Mouse (Mus musculus): ENCODE measurements at regions not wholly inside any gene's neighbourhood (a gene's known extent, or its start where the extent isn't known, plus 50 kb on each side); places are given as distances from the start of the nearest gene placed in this dataset.

- Histone ChIP-seq H3K9ac (no peak overlapping the region), H3K36me3 (no peaks in the 10 kb centered on the region), H3K4me2 (no peak overlapping the region), H3K4me1 (no peaks in the 10 kb centered on the region), H3K27me3 (replicated peaks) (no peaks in the 10 kb centered on the region), H3K9me3 (no peaks in the 10 kb centered on the region), H3K27ac (replicated peaks) (no peak overlapping the region), H3K4me3 (no peak overlapping the region)
- WGBS = 49% methylated on average over 2 of the region's 2 CpGs
- no peak for ATAC-seq (ENCODE audit: extremely low read depth, insufficient number of reproducible peaks, low FRiP score, low TSS enrichment)
Measured at GRCm38 (mm10) chr11:18278585-18279136, 325.0 kb upstream of the Etaa1 start.

- no peak for ATAC-seq (ENCODE audit: extremely low read depth, insufficient number of reproducible peaks, low FRiP score, low TSS enrichment)
- WGBS = 67% methylated on average over 1 of the region's 1 CpGs
- no peak overlapping the region for H3K9ac ChIP-seq
Measured at GRCm38 (mm10) chr11:18272392-18272791, 318.7 kb upstream of the Etaa1 start.

DNA sequence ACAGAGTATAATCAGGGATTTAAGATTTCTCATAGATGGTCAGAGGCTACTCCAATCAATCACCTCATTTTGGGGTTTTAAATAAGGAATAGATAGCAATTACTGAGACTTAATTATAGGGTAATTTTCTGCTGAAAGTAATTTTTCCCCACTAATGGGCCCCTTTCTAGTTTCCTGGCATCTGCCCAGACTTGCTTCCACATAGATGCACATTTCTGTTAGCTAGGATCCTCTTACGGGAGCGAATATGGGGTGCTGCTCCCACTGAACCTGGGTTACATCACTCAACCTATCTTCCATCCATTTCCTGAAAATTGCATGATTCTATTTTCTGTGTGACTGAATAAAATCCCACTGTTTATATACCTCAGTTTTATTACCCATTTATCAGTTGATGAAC, 312.5 kb upstream of the Etaa1 start:
- WGBS = 83% methylated on average over 2 of the region's 2 CpGs
- Histone ChIP-seq H3K36me3 (no peaks in the 10 kb centered on the region), H3K9ac (no peak overlapping the region), H3K4me3 (no peak overlapping the region), H3K27ac (replicated peaks) (no peak overlapping the region), H3K9me3 (no peaks in the 10 kb centered on the region), H3K4me1 (no peaks in the 10 kb centered on the region), H3K27me3 (replicated peaks) (no peaks in the 10 kb centered on the region), H3K4me2 (no peak overlapping the region)
- ATAC-seq (ENCODE audit: extremely low read depth, insufficient number of reproducible peaks, low FRiP score, low TSS enrichment) = no peak

More at GRCm38 (mm10) chr11:18272392-18272791, 318.7 kb upstream of the Etaa1 start:
- no peak overlapping the region for H3K4me3 ChIP-seq
- H3K27ac ChIP-seq (replicated peaks) = no peak overlapping the region
- H3K4me1 ChIP-seq = no peaks in the 10 kb centered on the region
- no peaks in the 10 kb centered on the region for H3K36me3 ChIP-seq
- H3K9me3 ChIP-seq = no peaks in the 10 kb centered on the region
- no peak overlapping the region for H3K4me2 ChIP-seq
- no peaks in the 10 kb centered on the region for H3K27me3 ChIP-seq (replicated peaks)

DNA sequence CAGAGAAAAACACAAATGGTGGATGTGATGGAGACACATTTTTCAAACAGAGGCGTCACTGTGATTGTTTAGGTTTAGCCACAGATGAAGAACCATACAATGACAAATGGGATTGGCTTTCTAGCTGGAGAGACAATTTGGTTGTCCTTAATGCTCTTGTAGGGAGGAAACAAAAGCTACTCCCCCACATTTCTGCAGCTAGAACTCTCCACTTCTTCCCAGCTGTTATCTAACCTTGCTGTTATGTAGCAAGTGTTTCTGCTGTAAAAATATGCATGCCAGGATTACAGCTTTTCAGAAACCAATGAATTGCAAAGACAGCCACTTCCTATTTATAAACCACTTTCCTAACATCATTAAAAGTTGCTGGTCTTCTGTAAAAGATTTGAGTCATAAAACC, 309.2 kb upstream of the Etaa1 start:
- ATAC-seq (ENCODE audit: extremely low read depth, insufficient number of reproducible peaks, low FRiP score, low TSS enrichment) = no peak
- no peaks in the 10 kb centered on the region for H3K9me3 ChIP-seq
- 51% methylated on average over 1 of the region's 1 CpGs for WGBS
- no peak overlapping the region for H3K27ac ChIP-seq (replicated peaks)
- no peaks in the 10 kb centered on the region for H3K36me3 ChIP-seq
- H3K4me2 ChIP-seq = no peak overlapping the region
- no peak overlapping the region for H3K4me3 ChIP-seq
- no peak overlapping the region for H3K9ac ChIP-seq
- no peaks in the 10 kb centered on the region for H3K27me3 ChIP-seq (replicated peaks)
- H3K4me1 ChIP-seq = no peaks in the 10 kb centered on the region

GRCm38 (mm10) chr11:18249236-18249635, 295.6 kb upstream of the Etaa1 start:
- no peak overlapping the region for H3K4me3 ChIP-seq
- peaks cover 5% of the 10 kb centered on the region for H3K4me1 ChIP-seq
- WGBS = 28% methylated on average over 4 of the region's 4 CpGs

DNA sequence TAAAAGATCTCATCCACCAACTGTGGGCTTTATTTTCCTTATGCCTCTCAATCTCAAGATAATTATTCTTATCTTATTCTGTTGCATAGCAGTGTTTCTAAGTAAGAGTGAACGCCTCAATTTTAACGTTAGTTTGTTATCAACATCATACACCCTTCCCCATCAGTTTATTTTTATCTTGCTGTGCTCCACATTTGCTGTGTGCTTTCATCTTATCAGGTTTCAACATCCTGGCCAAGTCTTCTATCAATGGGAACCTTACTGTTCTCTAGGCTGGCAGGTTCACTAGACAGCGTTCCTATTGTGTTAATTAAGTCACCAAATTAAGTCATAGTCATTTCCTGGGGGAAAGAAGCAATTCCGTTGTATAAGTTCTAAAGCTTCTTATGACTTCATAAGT, 263.1 kb upstream of the Etaa1 start:
- Histone ChIP-seq H3K36me3 (no peaks in the 10 kb centered on the region), H3K9ac (no peak overlapping the region), H3K27me3 (replicated peaks) (no peaks in the 10 kb centered on the region), H3K9me3 (no peaks in the 10 kb centered on the region), H3K4me1 (no peaks in the 10 kb centered on the region), H3K27ac (replicated peaks) (no peak overlapping the region), H3K4me3 (no peak overlapping the region), H3K4me2 (no peak overlapping the region)
- WGBS = 29% methylated on average over 4 of the region's 4 CpGs
- ATAC-seq (ENCODE audit: extremely low read depth, insufficient number of reproducible peaks, low FRiP score, low TSS enrichment) = no peak

More at GRCm38 (mm10) chr11:18249236-18249635, 295.6 kb upstream of the Etaa1 start:
- Histone ChIP-seq H3K9me3 (no peaks in the 10 kb centered on the region), H3K4me2 (no peak overlapping the region), H3K27ac (replicated peaks) (no peak overlapping the region), H3K36me3 (no peaks in the 10 kb centered on the region), H3K27me3 (replicated peaks) (no peaks in the 10 kb centered on the region), H3K9ac (no peak overlapping the region)
- ATAC-seq (ENCODE audit: extremely low read depth, insufficient number of reproducible peaks, low FRiP score, low TSS enrichment) = no peak

GRCm38 (mm10) chr11:18173028-18173427, 219.4 kb upstream of the Etaa1 start:
- Histone ChIP-seq H3K36me3 (no peaks in the 10 kb centered on the region), H3K4me2 (no peak overlapping the region), H3K27ac (replicated peaks) (no peak overlapping the region), H3K27me3 (replicated peaks) (no peaks in the 10 kb centered on the region), H3K4me3 (no peak overlapping the region), H3K4me1 (no peaks in the 10 kb centered on the region), H3K9ac (no peak overlapping the region), H3K9me3 (no peaks in the 10 kb centered on the region)
- no peak for ATAC-seq (ENCODE audit: extremely low read depth, insufficient number of reproducible peaks, low FRiP score, low TSS enrichment)
- WGBS = 67% methylated on average over 2 of the region's 2 CpGs

DNA sequence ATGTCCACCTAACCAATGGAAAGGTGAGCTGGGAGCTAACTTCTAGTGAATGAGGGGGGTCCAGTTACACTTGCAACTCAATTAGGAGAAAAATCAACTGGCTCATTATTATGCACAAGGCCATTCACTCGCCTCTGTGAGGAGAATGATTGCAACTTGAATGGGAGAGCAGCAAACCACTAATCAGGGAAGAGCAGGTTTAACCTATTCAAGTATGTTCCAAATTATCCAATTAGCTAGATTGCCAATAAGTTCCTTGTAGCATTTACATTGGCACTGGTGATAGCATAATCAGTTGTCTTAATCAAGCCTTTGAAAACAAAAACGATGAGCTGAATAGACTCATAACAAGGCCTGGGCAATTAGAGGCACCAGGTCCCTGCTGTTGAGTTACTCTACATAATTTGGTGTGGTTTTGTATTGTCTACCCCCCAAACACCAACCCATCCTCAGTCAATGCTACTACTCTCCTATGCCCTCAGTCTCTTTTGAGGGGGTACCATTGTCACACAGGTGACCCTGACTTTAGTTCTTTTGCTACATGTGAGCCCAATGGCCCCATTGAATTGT, 217.6 kb upstream of the Etaa1 start:
- H3K9me3 ChIP-seq = no peaks in the 10 kb centered on the region
- no peak overlapping the region for H3K4me3 ChIP-seq
- H3K4me1 ChIP-seq = no peaks in the 10 kb centered on the region
- H3K36me3 ChIP-seq = no peaks in the 10 kb centered on the region
- no peak overlapping the region for H3K9ac ChIP-seq
- H3K4me2 ChIP-seq = no peak overlapping the region
- 73% methylated on average over 2 of the region's 2 CpGs for WGBS
- no peaks in the 10 kb centered on the region for H3K27me3 ChIP-seq (replicated peaks)
- no peak overlapping the region for H3K27ac ChIP-seq (replicated peaks)
- no peak for ATAC-seq (ENCODE audit: extremely low read depth, insufficient number of reproducible peaks, low FRiP score, low TSS enrichment)

GRCm38 (mm10) chr11:18165609-18166347, 212.1 kb upstream of the Etaa1 start:
- no peak for ATAC-seq (ENCODE audit: extremely low read depth, insufficient number of reproducible peaks, low FRiP score, low TSS enrichment)
- no peak overlapping the region for H3K27ac ChIP-seq (replicated peaks)
- 66% methylated on average over 4 of the region's 4 CpGs for WGBS
- no peaks in the 10 kb centered on the region for H3K4me1 ChIP-seq
- H3K36me3 ChIP-seq = no peaks in the 10 kb centered on the region
- H3K27me3 ChIP-seq (replicated peaks) = no peaks in the 10 kb centered on the region
- no peak overlapping the region for H3K9ac ChIP-seq
- H3K4me2 ChIP-seq = no peak overlapping the region
- H3K9me3 ChIP-seq = no peaks in the 10 kb centered on the region
- no peak overlapping the region for H3K4me3 ChIP-seq

DNA sequence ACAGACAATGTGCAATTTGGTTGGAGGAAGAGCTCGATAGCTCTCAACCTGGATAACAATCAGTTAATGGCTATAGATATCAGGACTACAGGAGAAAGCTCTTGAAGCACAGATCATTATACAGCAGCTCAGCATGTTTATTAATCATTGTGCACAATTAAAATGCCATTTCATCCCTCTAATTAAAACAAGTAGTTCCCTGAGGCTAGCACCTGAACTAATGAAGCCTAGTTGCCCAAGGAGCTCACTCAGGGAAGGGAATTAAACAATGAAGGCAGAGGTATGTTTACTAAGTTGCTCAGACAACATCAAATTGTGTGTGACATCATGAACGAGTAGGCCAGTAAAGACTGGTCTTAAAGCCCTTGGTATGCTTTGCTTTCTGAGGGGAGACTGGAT, 210.3 kb upstream of the Etaa1 start:
- Histone ChIP-seq H3K27me3 (replicated peaks) (no peaks in the 10 kb centered on the region), H3K36me3 (no peaks in the 10 kb centered on the region), H3K4me1 (no peaks in the 10 kb centered on the region), H3K27ac (replicated peaks) (no peak overlapping the region), H3K9me3 (no peaks in the 10 kb centered on the region), H3K4me2 (no peak overlapping the region), H3K9ac (no peak overlapping the region), H3K4me3 (no peak overlapping the region)
- WGBS = 63% methylated on average over 2 of the region's 2 CpGs
- no peak for ATAC-seq (ENCODE audit: extremely low read depth, insufficient number of reproducible peaks, low FRiP score, low TSS enrichment)

GRCm38 (mm10) chr11:18163156-18164024, 209.7 kb upstream of the Etaa1 start:
- Histone ChIP-seq H3K27me3 (replicated peaks) (no peaks in the 10 kb centered on the region), H3K4me1 (no peaks in the 10 kb centered on the region), H3K27ac (replicated peaks) (no peak overlapping the region), H3K9ac (no peak overlapping the region), H3K36me3 (no peaks in the 10 kb centered on the region), H3K9me3 (no peaks in the 10 kb centered on the region), H3K4me2 (no peak overlapping the region), H3K4me3 (no peak overlapping the region)
- ATAC-seq (ENCODE audit: extremely low read depth, insufficient number of reproducible peaks, low FRiP score, low TSS enrichment) = no peak
- WGBS = 67% methylated on average over 5 of the region's 5 CpGs

Measured in heart, embryonic 13.5 days (tissue).